Mouse (Mus musculus): ENCODE data around the gene Cyb561.

- TF ChIP-seq POLR2A (IDR thresholded peaks at IDR 0.05; ENCODE audit: insufficient read depth, low read length) (no peak), CTCF (IDR thresholded peaks at IDR 0.05; ENCODE audit: low read depth, low read length) (no peak), EP300 (IDR thresholded peaks at IDR 0.05; ENCODE audit: insufficient read depth, low read depth, low read length) (no peak)
Measured at GRCm38 (mm10) chr11:105938771-105939170, 14.4 kb downstream of the Cyb561 start.

All from ES-Bruce4 (cell line).